ENCODE assay signal across 7 mouse cellular contexts in genomic region chr5:135934481-135935175, GRCm38 (mm10). TPM values are rescaled to one million over a fixed set of nuclear protein-coding genes. Genes with fewer than 3 reads are reported as not detected.
A peak's percentile ranks its signal among the peaks of the same experiment; 100 is the strongest.
DNase-seq lines count a peak whose midpoint lies in the region; ATAC-seq lines count a peak whose summit lies in the region.

Gene Ywhag (minus strand): TSS chr5:135934616.

- ATAC-seq in intestine, embryonic 15.5 days = peak; percentile 97

- peak within 1 kb of the TSS; percentile 99 for H3K27ac ChIP-seq in intestine, embryonic 15.5 days
- peak within 1 kb of the TSS; percentile 97 for H3K27ac ChIP-seq in midbrain, embryonic 10.5 days (replicated peaks)

- peaks cover 13% of the 10 kb centered on the region; the same call in 1 of the 2 replicates for H3K4me1 ChIP-seq in intestine, embryonic 15.5 days (replicated peaks)
- peaks cover 26% of the 10 kb centered on the region for H3K4me1 ChIP-seq in midbrain, embryonic 10.5 days

- H3K9me3 ChIP-seq in intestine, embryonic 15.5 days = no peaks in the 10 kb centered on the region
- no peaks in the 10 kb centered on the region for H3K9me3 ChIP-seq in midbrain, embryonic 10.5 days (replicated peaks)

- H3K27me3 ChIP-seq in intestine, embryonic 15.5 days (replicated peaks) = no peaks in the 10 kb centered on the region
- H3K27me3 ChIP-seq in midbrain, embryonic 10.5 days (ENCODE audit: low read depth, poor library complexity, severe bottlenecking) = no peaks in the 10 kb centered on the region

- WGBS in intestine, embryonic 15.5 days = 0% methylated on average over 48 of the region's 48 CpGs
- under 1% methylated on average over 48 of the region's 48 CpGs for WGBS in midbrain, embryonic 10.5 days

- H3K36me3 ChIP-seq in intestine, embryonic 15.5 days = peaks cover 14% of the 10 kb centered on the region; the same call in 1 of the 2 replicates
- H3K36me3 ChIP-seq in midbrain, embryonic 10.5 days = peaks cover 29% of the 10 kb centered on the region

- intact Hi-C loops in gastrocnemius, postnatal 36 days (cut with DNase I) = loop anchor here (1.0 kb wide), 1 partner anchor 30 kb away; no protein-coding TSS in a partner anchor
- intact Hi-C loops in left cerebral cortex, postnatal 25 days (cut with DNase I) = loop anchor here (1.0 to 2.0 kb wide), 3 partner anchors 23 to 30 kb away; no protein-coding TSS in a partner anchor

- peak; percentile 99 for DNase-seq in adrenal gland, adult 2 months
- peak; percentile 93 for DNase-seq in embryo, embryonic 11.5 days (ENCODE audit: low read depth, low spot score)
- peak; percentile 95 to 98 for DNase-seq in gastrocnemius, postnatal 36 days
- peak; percentile 96 to 98 for DNase-seq in left cerebral cortex, postnatal 25 days (ENCODE audit: low spot score in 2 of 2)
- DNase-seq in midbrain, embryonic 10.5 days (ENCODE audit: low spot score) = peak; percentile 97
- DNase-seq in right cerebral cortex, postnatal 4 days = peak; percentile 97

- H3K9ac ChIP-seq in intestine, embryonic 15.5 days = peak within 1 kb of the TSS; percentile 87

- peak within 1 kb of the TSS; percentile 55 for H3K4me2 ChIP-seq in intestine, embryonic 15.5 days (replicated peaks)

- peak within 1 kb of the TSS; percentile 95 for H3K4me3 ChIP-seq in intestine, embryonic 15.5 days (replicated peaks)
- H3K4me3 ChIP-seq in midbrain, embryonic 10.5 days = peak within 1 kb of the TSS; percentile 95

RNA-seq across cellular contexts. Expression of gene Ywhag, which starts in this region (rescaled TPM):
- total RNA-seq in adrenal gland, adult 2 months (2021) = 100 to 1,000 TPM; 563 to 611 TPM
- 227 and 268 TPM in 2 replicates for polyA plus RNA-seq in adrenal gland, adult 2 months (2012; rRNA removed)
- total RNA-seq in gastrocnemius, postnatal 36 days (2021) = 100 to 1,000 TPM; 297 to 301 TPM
- 151 and 154 TPM in 2 replicates for polyA plus RNA-seq in intestine, embryonic 15.5 days (2015; fragmentation: Nextera tagmentation; extraction: Ambion mirVana)
- total RNA-seq in left cerebral cortex, postnatal 25 days (2021) = 1,000 to 10,000 TPM; 1,217 to 1,308 TPM
- 270 and 311 TPM in 2 replicates for polyA plus RNA-seq in midbrain, embryonic 10.5 days (2016; fragmentation: Nextera tagmentation; extraction: Ambion mirVana)

Comparison
In these comparisons a context has a peak if more than half of its experiments do, and no peak if none do; other contexts are left out.
1. Peak in every context shown above with its lines: DNase-seq, ATAC-seq, H3K4me3 ChIP-seq and H3K27ac ChIP-seq.